Mouse (Mus musculus): Measurements from ENCODE around the gene Efna5. TPM values are rescaled to one million over a fixed set of nuclear protein-coding genes. Genes with fewer than 3 reads are reported as not detected.

Gene Efna5
- polyA plus RNA-seq, 1 experiment from 2014 or later = 47.7 TPM

GRCm38 (mm10) chr17:62702020-62702814 lies 178.9 kb downstream of the Efna5 start:
- 59% methylated on average over 9 of the region's 9 CpGs for WGBS

GRCm38 (mm10) chr17:62700791-62701602 lies 180.1 kb downstream of the Efna5 start:
- Histone ChIP-seq H3K36me3 (no peaks in the 10 kb centered on the region), H3K4me1 (replicated peaks) (peaks cover 19% of the 10 kb centered on the region), H3K27me3 (no peaks in the 10 kb centered on the region), H3K4me3 (no peak overlapping the region), H3K9ac (no peak overlapping the region), H3K27ac (0 out of 2 replicates have a peak overlapping the region, but pooled peaks have one; percentile 15), H3K4me2 (no peak overlapping the region), H3K9me3 (no peaks in the 10 kb centered on the region)
- WGBS = 52% methylated on average over 9 of the region's 9 CpGs
- peak; percentile 46; the same call in 1 of the 2 replicates for ATAC-seq (ENCODE audit: low FRiP score)

More at GRCm38 (mm10) chr17:62702020-62702814, 178.9 kb downstream of the Efna5 start:
- no peak overlapping the region for H3K4me3 ChIP-seq
- no peak overlapping the region for H3K27ac ChIP-seq
- no peak for ATAC-seq (ENCODE audit: low FRiP score)
- H3K36me3 ChIP-seq = no peaks in the 10 kb centered on the region
- no peak overlapping the region for H3K4me2 ChIP-seq
- no peaks in the 10 kb centered on the region for H3K9me3 ChIP-seq
- H3K27me3 ChIP-seq = no peaks in the 10 kb centered on the region
- peaks cover 19% of the 10 kb centered on the region for H3K4me1 ChIP-seq (replicated peaks)
- no peak overlapping the region for H3K9ac ChIP-seq

- Histone ChIP-seq H3K9me3 (no peaks in the 10 kb centered on the region), H3K27ac (no peak overlapping the region), H3K27me3 (no peaks in the 10 kb centered on the region), H3K9ac (no peak overlapping the region), H3K4me2 (no peak overlapping the region), H3K4me3 (no peak overlapping the region), H3K4me1 (replicated peaks) (peaks cover 29% of the 10 kb centered on the region), H3K36me3 (no peaks in the 10 kb centered on the region)
- WGBS = 61% methylated on average over 9 of the region's 9 CpGs
- ATAC-seq (ENCODE audit: low FRiP score) = no peak
Measured at GRCm38 (mm10) chr17:62694958-62695437, 186.1 kb downstream of the Efna5 start.

- no peak overlapping the region for H3K4me2 ChIP-seq
- no peaks in the 10 kb centered on the region for H3K27me3 ChIP-seq
- WGBS = 33% methylated on average over 4 of the region's 4 CpGs
- no peak overlapping the region for H3K4me3 ChIP-seq
- H3K9me3 ChIP-seq = no peaks in the 10 kb centered on the region
- H3K4me1 ChIP-seq (replicated peaks) = peaks cover 25% of the 10 kb centered on the region
- H3K9ac ChIP-seq = no peak overlapping the region
- H3K27ac ChIP-seq = peak overlapping the region; percentile 13; the same call in 1 of the 2 replicates
- ATAC-seq (ENCODE audit: low FRiP score) = no peak
- no peaks in the 10 kb centered on the region for H3K36me3 ChIP-seq
Measured at GRCm38 (mm10) chr17:62692242-62692641, 188.9 kb downstream of the Efna5 start.

- no peak for ATAC-seq (ENCODE audit: low FRiP score)
- WGBS = 86% methylated on average over 4 of the region's 4 CpGs
- peaks cover 25% of the 10 kb centered on the region for H3K4me1 ChIP-seq (replicated peaks)
- H3K9me3 ChIP-seq = no peaks in the 10 kb centered on the region
- H3K27me3 ChIP-seq = no peaks in the 10 kb centered on the region
- H3K4me2 ChIP-seq = no peak overlapping the region
- no peaks in the 10 kb centered on the region for H3K36me3 ChIP-seq
- H3K27ac ChIP-seq = 0 out of 2 replicates have a peak overlapping the region, but pooled peaks have one; percentile 15
- H3K4me3 ChIP-seq = no peak overlapping the region
- H3K9ac ChIP-seq = no peak overlapping the region
Measured at GRCm38 (mm10) chr17:62691201-62691715, 189.9 kb downstream of the Efna5 start.

GRCm38 (mm10) chr17:62690256-62690655 lies 190.9 kb downstream of the Efna5 start:
- Histone ChIP-seq H3K27me3 (no peaks in the 10 kb centered on the region), H3K9ac (no peak overlapping the region), H3K4me1 (replicated peaks) (peaks cover 24% of the 10 kb centered on the region), H3K36me3 (no peaks in the 10 kb centered on the region), H3K4me3 (no peak overlapping the region), H3K9me3 (no peaks in the 10 kb centered on the region), H3K4me2 (no peak overlapping the region), H3K27ac (no peak overlapping the region)
- no peak for ATAC-seq (ENCODE audit: low FRiP score)
- 62% methylated on average over 8 of the region's 8 CpGs for WGBS

- H3K4me1 ChIP-seq (replicated peaks) = peaks cover 20% of the 10 kb centered on the region
- no peaks in the 10 kb centered on the region for H3K36me3 ChIP-seq
- H3K4me3 ChIP-seq = no peak overlapping the region
- ATAC-seq (ENCODE audit: low FRiP score) = no peak
- H3K4me2 ChIP-seq = no peak overlapping the region
- no peak overlapping the region for H3K27ac ChIP-seq
- no peak overlapping the region for H3K9ac ChIP-seq
- H3K27me3 ChIP-seq = no peaks in the 10 kb centered on the region
- H3K9me3 ChIP-seq = no peaks in the 10 kb centered on the region
- 69% methylated on average over 4 of the region's 4 CpGs for WGBS
Measured at GRCm38 (mm10) chr17:62689646-62690045, 191.5 kb downstream of the Efna5 start.

GRCm38 (mm10) chr17:62687369-62687768 lies 193.7 kb downstream of the Efna5 start:
- Histone ChIP-seq H3K9ac (no peak overlapping the region), H3K4me1 (replicated peaks) (peaks cover 14% of the 10 kb centered on the region), H3K4me3 (no peak overlapping the region), H3K4me2 (no peak overlapping the region), H3K27ac (no peak overlapping the region), H3K36me3 (no peaks in the 10 kb centered on the region), H3K9me3 (no peaks in the 10 kb centered on the region), H3K27me3 (no peaks in the 10 kb centered on the region)
- 62% methylated on average over 6 of the region's 6 CpGs for WGBS
- ATAC-seq (ENCODE audit: low FRiP score) = no peak

- Histone ChIP-seq H3K27me3 (no peaks in the 10 kb centered on the region), H3K4me2 (no peak overlapping the region), H3K9me3 (no peaks in the 10 kb centered on the region), H3K4me1 (replicated peaks) (peaks cover 10% of the 10 kb centered on the region; the same call in 1 of the 2 replicates), H3K36me3 (no peaks in the 10 kb centered on the region), H3K9ac (no peak overlapping the region), H3K27ac (no peak overlapping the region), H3K4me3 (no peak overlapping the region)
- no peak for ATAC-seq (ENCODE audit: low FRiP score)
- WGBS = 64% methylated on average over 6 of the region's 6 CpGs
Measured at GRCm38 (mm10) chr17:62685181-62685580, 195.9 kb downstream of the Efna5 start.

- no peaks in the 10 kb centered on the region for H3K9me3 ChIP-seq
- H3K36me3 ChIP-seq = no peaks in the 10 kb centered on the region
- H3K9ac ChIP-seq = no peak overlapping the region
- no peak overlapping the region for H3K4me3 ChIP-seq
- no peak overlapping the region for H3K27ac ChIP-seq
- H3K4me2 ChIP-seq = no peak overlapping the region
- 94% methylated on average over 5 of the region's 5 CpGs for WGBS
- ATAC-seq (ENCODE audit: low FRiP score) = no peak
- 0 out of 2 replicates have a peak, but pooled peaks cover 11% of the 10 kb centered on the region for H3K4me1 ChIP-seq (replicated peaks)
- no peaks in the 10 kb centered on the region for H3K27me3 ChIP-seq
Measured at GRCm38 (mm10) chr17:62683142-62683541, 198.0 kb downstream of the Efna5 start.

GRCm38 (mm10) chr17:62681726-62682125 lies 199.4 kb downstream of the Efna5 start:
- no peak overlapping the region for H3K4me3 ChIP-seq
- H3K4me1 ChIP-seq (replicated peaks) = peaks cover 15% of the 10 kb centered on the region
- ATAC-seq (ENCODE audit: low FRiP score) = no peak
- H3K9me3 ChIP-seq = no peaks in the 10 kb centered on the region
- no peak overlapping the region for H3K4me2 ChIP-seq
- H3K27ac ChIP-seq = no peak overlapping the region
- H3K9ac ChIP-seq = no peak overlapping the region
- no peaks in the 10 kb centered on the region for H3K27me3 ChIP-seq
- WGBS = 59% methylated on average over 1 of the region's 1 CpGs
- H3K36me3 ChIP-seq = no peaks in the 10 kb centered on the region

- no peak overlapping the region for H3K4me3 ChIP-seq
- WGBS = 43% methylated on average over 1 of the region's 1 CpGs
- H3K36me3 ChIP-seq = no peaks in the 10 kb centered on the region
- no peak for ATAC-seq (ENCODE audit: low FRiP score)
- H3K9me3 ChIP-seq = no peaks in the 10 kb centered on the region
- H3K4me1 ChIP-seq (replicated peaks) = peaks cover 15% of the 10 kb centered on the region
- no peaks in the 10 kb centered on the region for H3K27me3 ChIP-seq
- no peak overlapping the region for H3K27ac ChIP-seq
- H3K9ac ChIP-seq = no peak overlapping the region
- H3K4me2 ChIP-seq = no peak overlapping the region
Measured at GRCm38 (mm10) chr17:62680737-62681136, 200.4 kb downstream of the Efna5 start.
